Mouse (Mus musculus) embryonic fibroblast, embryonic 13.5 days (primary cell): ENCODE results near the gene Usf3.

Source experiments
- CTCF ChIP-seq: IDR thresholded peaks from 2 replicates; pipeline ENCODE4 v1.5.1; 2011; ENCODE audit warnings: mild to moderate bottlenecking, control low read depth, low read length, moderate library complexity, borderline replicate concordance; ENCODE audit not compliant: insufficient read depth
- POLR2A ChIP-seq: IDR thresholded peaks from 2 replicates; pipeline ENCODE4 v1.6.1; 2011; ENCODE audit warnings: low read depth, mild to moderate bottlenecking, control low read depth, low read length, moderate library complexity

DNA sequence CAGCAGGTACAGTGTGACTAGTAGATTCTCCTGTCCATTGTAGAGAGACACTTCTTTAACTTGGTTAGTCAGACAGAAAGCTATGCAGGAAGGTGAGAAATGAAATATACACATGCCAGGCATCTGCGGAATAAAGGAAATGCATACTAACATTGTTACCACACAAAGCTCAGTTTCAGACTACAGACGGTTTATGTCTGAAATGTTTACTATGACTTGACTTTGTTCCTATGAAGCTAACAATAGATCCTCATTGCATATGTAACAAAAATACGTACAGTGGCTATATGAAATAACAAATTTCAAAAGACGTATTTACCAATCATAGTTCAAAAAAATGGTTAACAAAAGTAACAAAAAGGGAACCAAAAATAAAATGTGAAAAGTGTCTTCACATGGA is 14.1 kb downstream of the Usf3 start:
- no peak for TF ChIP-seq CTCF
- no peak for TF ChIP-seq POLR2A
